ENCODE assay signal across 24 mouse cellular contexts in the genomic region with DNA sequence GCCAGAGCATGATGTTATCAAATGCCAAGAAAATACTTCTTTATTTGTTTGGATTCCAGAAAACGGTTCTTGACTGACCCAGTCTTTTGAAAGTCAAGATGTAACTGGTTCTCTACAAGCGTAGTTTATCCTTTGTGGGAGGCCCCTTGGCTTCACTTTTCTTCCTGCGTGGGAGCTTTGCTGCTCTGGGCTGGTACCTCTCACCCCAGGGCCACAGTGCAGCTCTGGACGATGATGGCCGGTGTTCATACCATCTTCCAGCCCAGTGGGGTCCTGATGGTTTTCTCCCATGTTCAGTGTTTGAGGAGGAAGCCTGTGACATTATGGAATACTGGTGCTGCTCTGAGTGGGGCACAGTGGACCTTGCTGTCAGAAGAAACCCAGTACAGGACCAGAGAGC. TPM values are rescaled to one million over a fixed set of nuclear protein-coding genes. Genes with fewer than 3 reads are reported as not detected.
"Had no signal": no experiment of that assay in that cellular context is flagged by ENCODE, and none has a peak within 500 bp of the region (broad histone marks: within the 10 kb centered on the region; RNA-seq: fewer than 3 reads in every experiment).

No protein-coding gene starts in this region.

- H3K4me3 ChIP-seq: limb, embryonic 13.5 days; neural tube, embryonic 13.5 days; stomach, embryonic 15.5 days had no signal

- H3K36me3 ChIP-seq: limb, embryonic 13.5 days; neural tube, embryonic 13.5 days; stomach, embryonic 15.5 days had no signal

- DNase-seq: kidney, adult 8-10 months; kidney, postnatal 36 days; layer of hippocampus, adult 9-11 months; layer of hippocampus, postnatal 36 days; lung, adult 18-20 months; lung, postnatal 36 days; right cerebral cortex, postnatal 14 days; thymus, adult 2 months; thymus, postnatal 25 days had no signal

- ATAC-seq: lung, postnatal 0 days had no signal

- H3K4me2 ChIP-seq: limb, embryonic 13.5 days; neural tube, embryonic 13.5 days; stomach, embryonic 15.5 days had no signal

- H3K9ac ChIP-seq: limb, embryonic 13.5 days; liver, embryonic 14.5 days; neural tube, embryonic 13.5 days; stomach, embryonic 15.5 days had no signal

- H3K9me3 ChIP-seq: limb, embryonic 13.5 days; neural tube, embryonic 13.5 days; stomach, embryonic 15.5 days had no signal

- H3K27ac ChIP-seq: limb, embryonic 13.5 days; liver, embryonic 14.5 days; neural tube, embryonic 13.5 days; stomach, embryonic 15.5 days had no signal

RNA-seq across cellular contexts. Expression of gene Hmx2, which starts 1.1 kb away (rescaled TPM):
- total RNA-seq: layer of hippocampus, adult 18-20 months; layer of hippocampus, postnatal 36 days; left cerebral cortex, adult 8-10 months; left cerebral cortex, postnatal 25 days; liver, adult 2 months; monocyte, adult 5-6 weeks had no signal
- polyA plus RNA-seq: limb, embryonic 13.5 days; liver, adult 2 months; liver, embryonic 14.5 days; lung, postnatal 0 days; spleen, adult 2 months; testis, adult 2 months; urinary bladder, adult 2 months had no signal

RNA-seq across cellular contexts. Expression of gene Hmx3, which starts 4.8 kb away (rescaled TPM):
- total RNA-seq: layer of hippocampus, adult 18-20 months; layer of hippocampus, postnatal 36 days; left cerebral cortex, adult 8-10 months; left cerebral cortex, postnatal 25 days; liver, adult 2 months; megakaryocyte progenitor cell, adult 5-6 weeks; monocyte, adult 5-6 weeks had no signal
- polyA plus RNA-seq: kidney, embryonic 16.5 days; limb, embryonic 13.5 days; liver, adult 2 months; liver, embryonic 14.5 days; lung, postnatal 0 days; spleen, adult 2 months; testis, adult 2 months; urinary bladder, adult 2 months had no signal
